Mouse (Mus musculus) erythroblast, embryonic 14.5 days (primary cell): ENCODE results near the gene Tlx2. TPM values are rescaled to one million over a fixed set of nuclear protein-coding genes. Genes with fewer than 3 reads are reported as not detected.
A peak's percentile ranks its signal among the peaks of the same experiment; 100 is the strongest.

Experiments used
- H3K27me3 ChIP-seq: 2 replicates; pipeline ENCODE4 v1.6.1; 2012; ENCODE audit warnings: inconsistent platforms; ENCODE audit not compliant: control insufficient read depth
- H3K36me3 ChIP-seq: 2 replicates; pipeline ENCODE4 v1.6.1; 2012; ENCODE audit warnings: mild to moderate bottlenecking, inconsistent platforms; ENCODE audit not compliant: control insufficient read depth
- H3K4me1 ChIP-seq: 2 replicates; pipeline ENCODE4 v1.6.1; 2012; ENCODE audit warnings: inconsistent platforms; ENCODE audit not compliant: control insufficient read depth
- H3K4me3 ChIP-seq: replicated peaks from 2 replicates; pipeline ENCODE3; 2012; ENCODE audit warnings: moderate library complexity, mild to moderate bottlenecking, inconsistent platforms
- H3K9me3 ChIP-seq: 2 replicates; pipeline ENCODE4 v1.6.1; 2012; ENCODE audit warnings: low read length, inconsistent platforms, mixed read lengths; ENCODE audit not compliant: control insufficient read depth
- GATA1 ChIP-seq: IDR thresholded peaks from 2 replicates; pipeline ENCODE4 v1.6.1; 2012; ENCODE audit warnings: low read length, inconsistent platforms, mixed read lengths
- TAL1 ChIP-seq: IDR thresholded peaks from 3 replicates; pipeline ENCODE4 v1.6.1; 2012; ENCODE audit warnings: low read length, inconsistent platforms, mixed read lengths
- polyA plus RNA-seq: library from polyadenylated mRNA; stranded (reverse); fragments of >175 nt; gene quantifications from 2 replicates; pipeline ENCODE4 v1.2.3, GENCODE M21; 2012

Tlx2 gene
- not detected in 2 replicates for polyA plus RNA-seq

GRCm38 (mm10) chr6:83070247-83070310 is at the start of gene Tlx2:
Tlx2 (minus strand) TSS chr6:83070293.
- peaks cover 24% of the 10 kb centered on the region for H3K4me1 ChIP-seq
- no peak within 1 kb of the TSS for H3K4me3 ChIP-seq
- H3K36me3 ChIP-seq: peaks cover 4% of the 10 kb centered on the region; the same call in 1 of the 2 replicates
- TF ChIP-seq GATA1: no peak
- no peak for TF ChIP-seq TAL1
- peaks cover 31% of the 10 kb centered on the region for H3K9me3 ChIP-seq
- H3K27me3 ChIP-seq: peaks cover 100% of the 10 kb centered on the region

- Histone ChIP-seq H3K4me1 (peaks cover 93% of the 10 kb centered on the region), H3K27me3 (no peaks in the 10 kb centered on the region), H3K4me3 (peak overlapping the region; percentile 86), H3K36me3 (peaks cover 55% of the 10 kb centered on the region), H3K9me3 (no peaks in the 10 kb centered on the region)
- TF ChIP-seq TAL1 (no peak), GATA1 (no peak)
Measured at GRCm38 (mm10) chr6:83119734-83120051, 49.6 kb upstream of the Tlx2 start.

GRCm38 (mm10) chr6:83118825-83119733 is 49.0 kb upstream of the Tlx2 start:
- H3K27me3 ChIP-seq: no peaks in the 10 kb centered on the region
- peaks cover 55% of the 10 kb centered on the region for H3K36me3 ChIP-seq
- peak overlapping the region; percentile 86 for H3K4me3 ChIP-seq
- H3K9me3 ChIP-seq: no peaks in the 10 kb centered on the region
- peaks cover 93% of the 10 kb centered on the region for H3K4me1 ChIP-seq
- TF ChIP-seq TAL1 (no peak), GATA1 (no peak)

- Histone ChIP-seq H3K9me3 (no peaks in the 10 kb centered on the region), H3K36me3 (peaks cover 51% of the 10 kb centered on the region), H3K4me3 (no peak overlapping the region), H3K27me3 (no peaks in the 10 kb centered on the region), H3K4me1 (peaks cover 91% of the 10 kb centered on the region)
- TF ChIP-seq TAL1: no peak
- no peak for TF ChIP-seq GATA1
Measured at GRCm38 (mm10) chr6:83118369-83118768, 48.3 kb upstream of the Tlx2 start.

- TF ChIP-seq GATA1 (no peak), TAL1 (no peak)
- no peak overlapping the region for H3K4me3 ChIP-seq
- no peaks in the 10 kb centered on the region for H3K9me3 ChIP-seq
- no peaks in the 10 kb centered on the region for H3K27me3 ChIP-seq
- H3K36me3 ChIP-seq: peaks cover 50% of the 10 kb centered on the region
- H3K4me1 ChIP-seq: peaks cover 85% of the 10 kb centered on the region
Measured at GRCm38 (mm10) chr6:83117616-83118015, 47.5 kb upstream of the Tlx2 start.

GRCm38 (mm10) chr6:83117165-83117438 is 47.0 kb upstream of the Tlx2 start:
- Histone ChIP-seq H3K4me3 (no peak overlapping the region), H3K9me3 (no peaks in the 10 kb centered on the region), H3K4me1 (peaks cover 82% of the 10 kb centered on the region), H3K36me3 (peaks cover 51% of the 10 kb centered on the region), H3K27me3 (no peaks in the 10 kb centered on the region)
- no peak for TF ChIP-seq GATA1
- no peak for TF ChIP-seq TAL1

- Histone ChIP-seq H3K27me3 (no peaks in the 10 kb centered on the region), H3K4me1 (peaks cover 82% of the 10 kb centered on the region), H3K4me3 (peak overlapping the region; percentile 93), H3K9me3 (no peaks in the 10 kb centered on the region), H3K36me3 (peaks cover 56% of the 10 kb centered on the region)
- no peak for TF ChIP-seq GATA1
- TF ChIP-seq TAL1: no peak
Measured at GRCm38 (mm10) chr6:83116373-83117164, 46.5 kb upstream of the Tlx2 start.

- TF ChIP-seq GATA1: no peak
- no peak for TF ChIP-seq TAL1
- peaks cover 63% of the 10 kb centered on the region for H3K36me3 ChIP-seq
- H3K9me3 ChIP-seq: no peaks in the 10 kb centered on the region
- H3K4me3 ChIP-seq: peak overlapping the region; percentile 93
- peaks cover 86% of the 10 kb centered on the region for H3K4me1 ChIP-seq
- no peaks in the 10 kb centered on the region for H3K27me3 ChIP-seq
Measured at GRCm38 (mm10) chr6:83115682-83116372, 45.7 kb upstream of the Tlx2 start.

GRCm38 (mm10) chr6:83115011-83115671 is 45.0 kb upstream of the Tlx2 start, which contains the start of gene Mogs:
Mogs (plus strand) TSS chr6:83115496.
- H3K27me3 ChIP-seq: no peaks in the 10 kb centered on the region
- peak within 1 kb of the TSS; percentile 93 for H3K4me3 ChIP-seq
- no peaks in the 10 kb centered on the region for H3K9me3 ChIP-seq
- peaks cover 69% of the 10 kb centered on the region for H3K36me3 ChIP-seq
- H3K4me1 ChIP-seq: peaks cover 86% of the 10 kb centered on the region
- no peak for TF ChIP-seq TAL1
- TF ChIP-seq GATA1: no peak
